Mouse (Mus musculus): ENCODE measurements at regions not wholly inside any gene's neighbourhood (a gene's known extent, or its start where the extent isn't known, plus 50 kb on each side); places are given as distances from the start of the nearest gene placed in this dataset.

- TF ChIP-seq CTCF (IDR thresholded peaks at IDR 0.05) (no peak), EP300 (IDR thresholded peaks at IDR 0.05) (no peak)
These were observed 203.6 kb downstream of the Tfap2b start for GRCm38 (mm10) chr1:19412345-19412744.
